Mouse (Mus musculus): ENCODE data around the gene Anapc15-ps. TPM values are rescaled to one million over a fixed set of nuclear protein-coding genes. Genes with fewer than 3 reads are reported as not detected.
A peak's percentile ranks its signal among the peaks of the same experiment; 100 is the strongest.

Anapc15-ps gene
- polyA plus RNA-seq, 1 experiment = not detected

DNA sequence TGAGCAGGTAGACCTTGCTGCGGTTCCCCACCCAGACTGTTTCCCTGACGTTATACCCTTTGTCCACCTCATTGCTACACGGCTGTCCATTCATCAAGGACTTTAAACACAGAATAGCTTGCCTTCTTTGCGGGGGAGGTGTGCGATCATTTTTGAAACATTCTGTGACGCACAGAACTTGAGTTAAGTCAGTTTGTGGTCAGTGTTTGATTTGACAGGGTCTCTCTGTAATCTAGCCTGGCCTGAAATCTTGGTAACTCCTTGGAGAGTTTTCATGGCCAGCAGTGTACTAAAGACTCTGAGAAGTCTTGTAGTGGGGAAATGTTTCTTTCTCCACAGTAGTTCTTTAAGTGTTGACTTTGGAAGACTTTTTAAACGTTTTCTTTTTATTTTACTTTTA lies 5.0 kb upstream of the Anapc15-ps start:
- Histone ChIP-seq H3K4me1 (ENCODE audit: control insufficient read depth) (peaks cover 21% of the 10 kb centered on the region), H3K9me3 (ENCODE audit: control insufficient read depth, low read length) (no peaks in the 10 kb centered on the region; the same call in 1 of the 2 replicates), H3K27me3 (ENCODE audit: control insufficient read depth) (peaks cover 27% of the 10 kb centered on the region), H3K4me3 (replicated peaks) (no peak overlapping the region), H3K36me3 (ENCODE audit: control insufficient read depth) (no peaks in the 10 kb centered on the region)
- TF ChIP-seq TAL1 (IDR thresholded peaks at IDR 0.05; ENCODE audit: low read length) (no peak), GATA1 (IDR thresholded peaks at IDR 0.05; ENCODE audit: low read length) (no peak)

DNA sequence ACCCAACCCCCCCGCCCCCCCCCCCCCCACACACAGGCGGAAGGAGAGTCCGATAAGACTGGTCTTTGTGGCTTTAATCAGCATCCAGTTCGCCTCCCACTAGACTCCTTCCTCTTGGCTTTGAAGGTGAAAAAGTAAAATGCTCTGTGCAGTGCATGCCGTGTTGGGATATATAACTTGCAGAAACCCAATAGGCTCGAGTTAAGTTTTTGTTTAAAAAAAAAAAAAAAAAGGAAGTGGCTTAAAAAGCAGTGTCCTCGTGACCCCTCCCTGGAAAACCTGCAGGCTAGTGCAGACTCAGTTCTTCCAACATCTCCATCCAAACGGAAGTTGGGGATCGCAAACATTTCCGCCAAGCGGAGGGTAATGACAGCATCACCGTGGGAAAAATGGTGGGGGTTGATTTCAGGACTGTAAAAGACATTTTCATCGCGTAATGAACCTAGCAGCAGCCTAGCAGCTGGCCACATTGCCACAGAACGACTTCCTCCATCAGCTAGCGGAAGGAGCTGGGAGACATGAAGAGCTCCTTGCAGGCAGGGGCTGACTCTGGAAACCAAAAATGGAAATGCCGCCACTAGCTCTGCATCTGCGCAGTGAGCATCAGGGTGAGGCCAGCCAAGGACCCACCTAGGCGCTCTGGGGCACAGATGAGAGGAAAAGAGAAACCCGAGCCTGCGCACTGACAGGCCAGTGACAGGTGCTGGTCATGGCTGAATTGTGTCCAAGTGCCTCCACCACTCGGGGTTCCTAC lies 4.3 kb upstream of the Anapc15-ps start:
- Histone ChIP-seq H3K4me3 (replicated peaks) (peak overlapping the region; percentile 51), H3K36me3 (ENCODE audit: control insufficient read depth) (no peaks in the 10 kb centered on the region), H3K9me3 (ENCODE audit: control insufficient read depth, low read length) (peaks cover 2% of the 10 kb centered on the region; the same call in 1 of the 2 replicates), H3K27me3 (ENCODE audit: control insufficient read depth) (peaks cover 27% of the 10 kb centered on the region), H3K4me1 (ENCODE audit: control insufficient read depth) (peaks cover 21% of the 10 kb centered on the region)
- TF ChIP-seq TAL1 (IDR thresholded peaks at IDR 0.05; ENCODE audit: low read length) (no peak), GATA1 (IDR thresholded peaks at IDR 0.05; ENCODE audit: low read length) (no peak)

DNA sequence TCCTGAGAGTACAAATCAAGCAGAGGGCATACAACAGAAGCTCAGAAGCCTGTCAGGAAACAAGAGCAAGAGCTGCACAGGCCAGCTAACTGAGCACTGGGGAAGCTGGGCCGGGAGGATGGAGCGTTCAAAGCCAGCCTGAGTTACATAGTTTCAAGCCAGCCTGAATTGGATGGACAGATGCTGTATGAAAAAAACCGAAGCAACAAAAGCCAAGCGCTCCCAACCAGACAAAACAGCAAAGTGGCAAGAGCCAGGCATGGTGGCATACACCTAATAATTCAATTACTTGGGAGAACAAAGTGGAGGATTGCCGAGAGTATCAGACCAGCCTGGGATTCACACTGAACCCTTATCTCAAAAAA lies 3.7 kb upstream of the Anapc15-ps start:
- H3K4me1 ChIP-seq (ENCODE audit: control insufficient read depth) = peaks cover 21% of the 10 kb centered on the region
- H3K4me3 ChIP-seq (replicated peaks) = no peak overlapping the region
- no peak for TF ChIP-seq TAL1 (IDR thresholded peaks at IDR 0.05; ENCODE audit: low read length)
- no peak for TF ChIP-seq GATA1 (IDR thresholded peaks at IDR 0.05; ENCODE audit: low read length)
- peaks cover 2% of the 10 kb centered on the region; the same call in 1 of the 2 replicates for H3K9me3 ChIP-seq (ENCODE audit: control insufficient read depth, low read length)
- H3K27me3 ChIP-seq (ENCODE audit: control insufficient read depth) = peaks cover 27% of the 10 kb centered on the region
- no peaks in the 10 kb centered on the region for H3K36me3 ChIP-seq (ENCODE audit: control insufficient read depth)

DNA sequence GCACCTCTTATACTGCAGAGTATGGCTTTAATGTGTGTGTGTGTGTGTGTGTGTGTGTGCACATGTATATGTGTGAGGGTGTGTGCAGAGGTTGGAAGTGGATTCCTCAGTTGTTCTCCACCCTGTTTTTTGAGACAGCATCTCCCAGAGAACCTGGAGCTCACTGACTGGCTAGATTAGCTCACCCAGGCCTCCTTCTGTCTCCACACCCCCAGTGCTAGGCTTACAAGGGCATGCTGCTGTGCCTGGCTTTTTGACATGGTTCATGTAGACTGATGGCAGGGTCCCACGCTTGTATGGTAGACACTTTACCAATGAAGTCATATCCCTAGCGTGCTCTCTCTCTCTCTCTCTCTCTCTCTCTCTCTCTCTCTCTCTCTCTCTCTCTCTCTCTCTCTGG lies 3.1 kb upstream of the Anapc15-ps start:
- TF ChIP-seq TAL1 (IDR thresholded peaks at IDR 0.05; ENCODE audit: low read length) = no peak
- TF ChIP-seq GATA1 (IDR thresholded peaks at IDR 0.05; ENCODE audit: low read length) = no peak
- peaks cover 2% of the 10 kb centered on the region; the same call in 1 of the 2 replicates for H3K9me3 ChIP-seq (ENCODE audit: control insufficient read depth, low read length)
- H3K4me1 ChIP-seq (ENCODE audit: control insufficient read depth) = peaks cover 21% of the 10 kb centered on the region
- H3K36me3 ChIP-seq (ENCODE audit: control insufficient read depth) = no peaks in the 10 kb centered on the region
- peaks cover 27% of the 10 kb centered on the region for H3K27me3 ChIP-seq (ENCODE audit: control insufficient read depth)
- no peak overlapping the region for H3K4me3 ChIP-seq (replicated peaks)

DNA sequence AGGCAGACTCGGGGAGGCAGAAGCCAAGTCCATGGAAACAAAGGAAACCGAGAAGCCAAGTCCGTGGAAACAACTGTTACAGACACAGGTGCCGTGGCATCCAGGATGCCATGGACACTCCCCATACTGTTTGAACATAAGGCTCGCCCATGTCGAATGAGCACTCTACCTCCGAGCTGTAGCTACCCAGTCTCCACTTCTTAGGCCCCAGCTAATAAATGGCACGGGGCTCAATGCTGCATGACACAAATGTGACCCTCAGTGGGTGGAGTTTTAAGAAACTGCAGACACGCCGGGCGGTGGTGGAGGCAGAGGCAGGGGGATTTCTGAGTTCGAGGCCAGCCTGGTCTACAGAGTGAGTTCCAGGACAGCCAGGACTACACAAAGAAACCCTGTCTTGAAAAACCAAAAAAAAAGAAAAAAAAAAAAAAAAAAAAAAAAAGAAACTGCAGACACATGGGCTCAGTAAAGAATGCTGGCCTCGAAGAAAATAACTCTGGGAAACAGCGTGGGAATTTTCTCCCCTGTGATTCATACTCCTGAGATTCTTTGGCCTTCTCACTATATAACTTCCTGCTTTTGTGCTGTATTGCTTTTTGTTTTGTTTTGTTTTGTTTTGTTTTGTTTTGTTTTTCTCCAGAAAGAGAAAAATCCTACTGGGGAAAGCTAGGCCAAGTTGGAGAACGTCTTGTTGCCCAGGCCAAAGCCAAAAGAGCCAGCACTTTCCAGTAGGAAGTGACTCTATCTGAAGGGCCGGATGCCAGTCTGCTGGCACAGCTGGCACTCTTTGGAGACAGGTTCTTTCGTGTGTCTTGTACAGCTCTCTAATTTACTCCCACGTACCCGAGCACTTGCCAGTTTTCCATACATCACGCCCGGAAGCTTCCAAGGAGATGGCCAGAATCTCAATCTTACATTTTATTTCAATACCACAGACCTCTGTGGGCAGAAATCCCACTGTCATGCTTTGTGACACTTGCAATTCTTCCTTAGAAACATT lies 2.2 kb downstream of the Anapc15-ps start:
- Histone ChIP-seq H3K4me3 (replicated peaks) (no peak overlapping the region), H3K36me3 (ENCODE audit: control insufficient read depth) (no peaks in the 10 kb centered on the region), H3K27me3 (ENCODE audit: control insufficient read depth) (no peaks in the 10 kb centered on the region), H3K9me3 (ENCODE audit: control insufficient read depth, low read length) (peaks cover 2% of the 10 kb centered on the region; the same call in 1 of the 2 replicates), H3K4me1 (ENCODE audit: control insufficient read depth) (peaks cover 3% of the 10 kb centered on the region)
- TF ChIP-seq TAL1 (IDR thresholded peaks at IDR 0.05; ENCODE audit: low read length) (no peak), GATA1 (IDR thresholded peaks at IDR 0.05; ENCODE audit: low read length) (no peak)

DNA sequence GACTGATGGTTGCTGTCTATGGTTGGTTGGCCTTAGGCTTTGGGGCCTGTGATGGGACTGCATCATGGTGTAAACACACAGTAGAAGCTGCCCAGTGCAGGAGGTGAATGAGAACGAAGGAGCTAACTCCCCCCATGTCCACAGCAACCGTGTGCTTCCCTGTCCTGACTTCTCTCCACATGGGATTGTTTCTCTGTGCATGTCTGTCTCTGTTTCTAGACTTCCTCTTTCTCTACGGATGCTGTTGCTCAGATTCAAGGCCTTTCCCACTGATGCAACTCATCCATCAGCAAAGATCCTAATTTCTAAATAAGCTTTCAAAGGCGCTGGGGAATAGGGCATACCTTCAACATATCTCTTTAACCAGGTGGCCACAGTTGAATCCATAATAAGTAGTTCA lies 3.4 kb downstream of the Anapc15-ps start:
- H3K27me3 ChIP-seq (ENCODE audit: control insufficient read depth) = no peaks in the 10 kb centered on the region
- peaks cover 2% of the 10 kb centered on the region; the same call in 1 of the 2 replicates for H3K9me3 ChIP-seq (ENCODE audit: control insufficient read depth, low read length)
- no peak for TF ChIP-seq GATA1 (IDR thresholded peaks at IDR 0.05; ENCODE audit: low read length)
- no peak for TF ChIP-seq TAL1 (IDR thresholded peaks at IDR 0.05; ENCODE audit: low read length)
- H3K4me3 ChIP-seq (replicated peaks) = no peak overlapping the region
- no peaks in the 10 kb centered on the region for H3K36me3 ChIP-seq (ENCODE audit: control insufficient read depth)
- H3K4me1 ChIP-seq (ENCODE audit: control insufficient read depth) = peaks cover 3% of the 10 kb centered on the region

DNA sequence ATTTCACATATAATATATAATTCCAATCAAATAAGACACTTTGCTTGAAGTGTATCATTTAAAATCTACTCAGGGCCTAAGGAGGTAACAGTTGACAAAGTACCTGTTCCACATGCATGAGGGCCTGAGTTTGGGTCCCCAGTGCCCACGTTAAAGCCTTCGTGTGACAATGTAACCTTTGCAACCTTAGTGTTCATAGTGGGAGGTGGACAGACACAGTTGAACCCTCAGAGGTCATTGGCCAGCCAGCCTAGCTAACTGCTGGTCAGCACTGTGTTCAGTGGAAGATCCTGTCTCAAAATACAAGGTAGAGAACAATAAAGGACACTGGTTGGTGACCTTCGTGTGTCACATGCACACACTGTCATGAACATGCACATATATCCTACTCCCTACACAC lies 4.2 kb downstream of the Anapc15-ps start:
- no peaks in the 10 kb centered on the region for H3K36me3 ChIP-seq (ENCODE audit: control insufficient read depth)
- H3K27me3 ChIP-seq (ENCODE audit: control insufficient read depth) = no peaks in the 10 kb centered on the region
- H3K9me3 ChIP-seq (ENCODE audit: control insufficient read depth, low read length) = peaks cover 2% of the 10 kb centered on the region; the same call in 1 of the 2 replicates
- no peak overlapping the region for H3K4me3 ChIP-seq (replicated peaks)
- TF ChIP-seq GATA1 (IDR thresholded peaks at IDR 0.05; ENCODE audit: low read length) (no peak), TAL1 (IDR thresholded peaks at IDR 0.05; ENCODE audit: low read length) (no peak)
- H3K4me1 ChIP-seq (ENCODE audit: control insufficient read depth) = peaks cover 3% of the 10 kb centered on the region

DNA sequence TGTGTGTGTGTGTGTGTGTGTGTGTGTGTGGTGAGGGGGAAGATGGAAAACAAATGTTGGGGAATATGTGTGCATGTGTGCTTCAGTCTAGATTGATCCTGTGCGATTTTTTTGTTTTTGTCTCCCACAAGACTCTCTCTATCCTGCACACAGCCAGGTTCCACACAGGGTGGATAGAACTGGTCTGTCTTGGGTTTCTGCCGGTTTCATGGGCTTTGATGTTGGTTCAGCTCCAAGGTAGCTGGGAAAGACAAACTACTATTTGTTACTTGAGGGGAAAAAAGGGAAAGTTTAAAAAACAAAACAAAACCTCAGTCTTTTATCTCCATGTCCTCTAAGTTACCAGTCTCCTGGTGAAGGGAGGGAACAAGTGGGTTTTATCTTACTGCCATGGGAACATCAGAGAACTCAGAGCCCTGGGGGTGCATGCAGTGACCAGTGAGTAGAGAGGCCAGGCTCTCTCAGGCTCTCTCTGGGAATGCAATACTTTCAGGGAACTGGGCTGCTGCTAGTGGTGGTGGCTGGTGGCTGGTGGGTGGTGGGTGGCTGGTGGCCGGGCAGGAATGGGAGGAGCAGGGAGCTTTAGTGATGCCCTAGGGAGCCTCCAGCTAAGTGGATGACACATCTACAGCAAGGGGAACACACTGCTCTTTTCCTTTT lies 5.8 kb downstream of the Anapc15-ps start:
- H3K36me3 ChIP-seq (ENCODE audit: control insufficient read depth) = no peaks in the 10 kb centered on the region
- H3K9me3 ChIP-seq (ENCODE audit: control insufficient read depth, low read length) = no peaks in the 10 kb centered on the region
- H3K27me3 ChIP-seq (ENCODE audit: control insufficient read depth) = no peaks in the 10 kb centered on the region
- peaks cover 3% of the 10 kb centered on the region for H3K4me1 ChIP-seq (ENCODE audit: control insufficient read depth)
- no peak overlapping the region for H3K4me3 ChIP-seq (replicated peaks)
- TF ChIP-seq GATA1 (IDR thresholded peaks at IDR 0.05; ENCODE audit: low read length) = no peak
- no peak for TF ChIP-seq TAL1 (IDR thresholded peaks at IDR 0.05; ENCODE audit: low read length)

Data from erythroblast, embryonic 14.5 days (primary cell).